Mouse (Mus musculus) hindbrain, embryonic 16.5 days (tissue): ENCODE data around the gene Cln6. TPM values are rescaled to one million over a fixed set of nuclear protein-coding genes. Genes with fewer than 3 reads are reported as not detected.

Experiments used
- ATAC-seq: fragments of 200-750 bp; cut with Nextera tagmentation; 2 replicates; pipeline ENCODE4 v1.8.0; 2017; ENCODE audit warnings: moderate TSS enrichment, moderate library complexity
- H3K27ac ChIP-seq: fragments of 300-500 bp; sonication (generic); 2 replicates; pipeline ENCODE4 v1.5.1; 2014; ENCODE audit warnings: low read depth, mild to moderate bottlenecking, control low read depth, low read length, moderate library complexity
- H3K27me3 ChIP-seq: fragments of 300-500 bp; sonication (generic); replicated peaks from 2 replicates; pipeline ENCODE4 v1.6.1; 2014; ENCODE audit warnings: low read length; ENCODE audit not compliant: control insufficient read depth, insufficient read depth
- H3K36me3 ChIP-seq: fragments of 300-500 bp; sonication (generic); 2 replicates; pipeline ENCODE4 v1.6.1; 2014; ENCODE audit warnings: mild to moderate bottlenecking, low read length, moderate library complexity, mixed read lengths; ENCODE audit not compliant: control insufficient read depth, insufficient read depth
- H3K4me1 ChIP-seq: fragments of 300-500 bp; sonication (generic); 2 replicates; pipeline ENCODE4 v1.6.1; 2014; ENCODE audit warnings: low read depth, low read length; ENCODE audit not compliant: control insufficient read depth, insufficient read depth
- H3K4me2 ChIP-seq: fragments of 300-500 bp; sonication (generic); 2 replicates; pipeline ENCODE4 v1.6.1; 2014; ENCODE audit warnings: mild to moderate bottlenecking, low read length, control low read depth, moderate library complexity
- H3K4me3 ChIP-seq: fragments of 300-500 bp; sonication (generic); 2 replicates; pipeline ENCODE4 v1.5.1; 2014; ENCODE audit warnings: mild to moderate bottlenecking, low read length, control low read depth, moderate library complexity
- H3K9ac ChIP-seq: fragments of 300-500 bp; sonication (generic); 2 replicates; pipeline ENCODE4 v1.6.1; 2014; ENCODE audit warnings: low read depth, mild to moderate bottlenecking, control low read depth, low read length, moderate library complexity
- H3K9me3 ChIP-seq: fragments of 300-500 bp; sonication (generic); 2 replicates; pipeline ENCODE4 v1.6.1; 2014; ENCODE audit warnings: mild to moderate bottlenecking, low read length, moderate library complexity; ENCODE audit not compliant: control insufficient read depth
- WGBS: fragments of 180-500 bp; shearing (Covaris S2); extraction: QIAGEN DNeasy Blood & Tissue Kit; methylation state at CpG from one replicate; pipeline ENCODE4 v1.1.7; 2014; 5-methylcytosine and 5-hydroxymethylcytosine counted together
- polyA plus RNA-seq: library from polyadenylated mRNA; unstranded; fragments of >200 nt; fragmentation: Nextera tagmentation; extraction: Ambion mirVana; gene quantifications from 2 replicates; pipeline ENCODE4 v1.2.1, GENCODE M21; 2015

The Cln6 gene
- polyA plus RNA-seq, 1 experiment from 2014 or later: 6.7 TPM

- Histone ChIP-seq H3K4me2 (0 out of 2 replicates have a peak overlapping the region, but pooled peaks have one; percentile 5), H3K36me3 (no peaks in the 10 kb centered on the region), H3K4me1 (peaks cover 15% of the 10 kb centered on the region), H3K9ac (no peak overlapping the region), H3K4me3 (no peak overlapping the region), H3K9me3 (no peaks in the 10 kb centered on the region), H3K27ac (no peak overlapping the region), H3K27me3 (no peaks in the 10 kb centered on the region)
- ATAC-seq: no peak
- whole genome bisulfite sequencing: 10% methylated on average over 7 of the region's 7 CpGs
Observed at GRCm38 (mm10) chr9:62826456-62826855, 12.1 kb upstream of the Cln6 start.

DNA sequence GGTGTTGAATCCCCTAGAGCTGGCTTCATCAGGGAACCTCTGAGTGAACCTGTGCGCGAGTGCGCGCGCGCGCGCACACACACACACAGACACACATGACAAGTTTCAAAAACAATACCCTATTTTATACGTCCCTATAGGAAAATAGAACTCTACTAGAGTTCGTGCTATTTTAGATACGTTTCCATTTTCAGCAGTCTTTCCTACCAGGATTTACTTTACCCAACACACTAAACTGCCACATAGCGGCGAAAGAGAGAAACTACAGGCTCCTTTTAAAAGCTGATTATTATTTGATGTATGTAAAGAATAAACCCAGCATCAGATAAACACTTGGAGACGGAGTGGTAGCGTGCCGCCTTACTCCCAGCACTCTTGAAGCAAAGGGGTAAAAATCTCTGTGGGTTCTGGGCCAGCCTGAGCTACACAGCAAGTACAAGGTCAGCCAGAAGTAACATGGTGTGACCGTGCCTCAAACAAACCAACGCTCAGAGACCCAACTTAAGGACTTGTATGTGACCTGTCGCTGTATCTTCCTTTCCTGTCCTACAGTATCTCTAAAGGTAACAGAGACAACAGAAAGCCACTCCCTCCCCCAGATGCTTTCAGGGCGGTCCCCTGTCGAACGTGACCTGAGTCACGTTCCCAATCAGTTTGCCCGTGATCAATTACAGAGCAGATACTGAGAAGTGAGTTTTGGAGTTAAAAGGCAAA lies 10.5 kb upstream of the Cln6 start:
- Histone ChIP-seq H3K36me3 (no peaks in the 10 kb centered on the region), H3K9me3 (no peaks in the 10 kb centered on the region), H3K9ac (peak overlapping the region; percentile 22), H3K4me3 (peak overlapping the region; percentile 45), H3K4me1 (peaks cover 15% of the 10 kb centered on the region), H3K27me3 (no peaks in the 10 kb centered on the region), H3K27ac (peak overlapping the region; percentile 72), H3K4me2 (peak overlapping the region; percentile 59)
- WGBS: 4% methylated on average over 24 of the region's 24 CpGs
- ATAC-seq: 0 out of 2 replicates have a peak, but pooled peaks have one; percentile 1

DNA sequence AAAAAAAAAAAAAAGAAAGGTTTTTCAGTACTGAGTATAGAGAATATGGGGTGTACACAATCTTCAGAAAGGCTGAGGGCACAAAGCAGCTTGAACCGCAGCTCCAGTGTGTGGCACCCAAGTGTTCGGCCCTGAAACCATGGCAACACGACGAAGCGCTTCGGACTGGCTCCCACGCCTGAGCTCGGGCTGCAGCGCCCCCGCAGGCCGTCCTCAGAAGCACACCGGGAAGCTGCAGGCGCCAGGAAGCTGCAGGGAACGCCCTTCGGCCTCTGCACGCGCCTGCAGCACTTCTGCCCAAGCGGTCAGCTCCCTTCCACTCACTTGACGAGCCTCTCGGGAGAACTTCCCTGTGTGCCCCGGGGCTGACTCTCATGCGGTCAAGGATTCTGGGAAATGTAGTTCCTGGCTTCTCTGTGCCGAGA lies 9.9 kb upstream of the Cln6 start:
- peak overlapping the region; percentile 38 for H3K9ac ChIP-seq
- peak; percentile 94 for ATAC-seq
- H3K27me3 ChIP-seq: no peaks in the 10 kb centered on the region
- no peaks in the 10 kb centered on the region for H3K36me3 ChIP-seq
- H3K4me1 ChIP-seq: peaks cover 15% of the 10 kb centered on the region
- no peaks in the 10 kb centered on the region for H3K9me3 ChIP-seq
- WGBS: 0% methylated on average over 23 of the region's 23 CpGs
- H3K27ac ChIP-seq: peak overlapping the region; percentile 72
- H3K4me3 ChIP-seq: peak overlapping the region; percentile 45
- H3K4me2 ChIP-seq: peak overlapping the region; percentile 59

GRCm38 (mm10) chr9:62829877-62830276 lies 8.7 kb upstream of the Cln6 start:
- no peak overlapping the region for H3K9ac ChIP-seq
- H3K36me3 ChIP-seq: no peaks in the 10 kb centered on the region
- no peak overlapping the region for H3K4me2 ChIP-seq
- H3K27ac ChIP-seq: no peak overlapping the region
- H3K9me3 ChIP-seq: no peaks in the 10 kb centered on the region
- no peak overlapping the region for H3K4me3 ChIP-seq
- no peak for ATAC-seq
- H3K4me1 ChIP-seq: peaks cover 15% of the 10 kb centered on the region
- 83% methylated on average over 6 of the region's 6 CpGs for WGBS
- H3K27me3 ChIP-seq: no peaks in the 10 kb centered on the region

DNA sequence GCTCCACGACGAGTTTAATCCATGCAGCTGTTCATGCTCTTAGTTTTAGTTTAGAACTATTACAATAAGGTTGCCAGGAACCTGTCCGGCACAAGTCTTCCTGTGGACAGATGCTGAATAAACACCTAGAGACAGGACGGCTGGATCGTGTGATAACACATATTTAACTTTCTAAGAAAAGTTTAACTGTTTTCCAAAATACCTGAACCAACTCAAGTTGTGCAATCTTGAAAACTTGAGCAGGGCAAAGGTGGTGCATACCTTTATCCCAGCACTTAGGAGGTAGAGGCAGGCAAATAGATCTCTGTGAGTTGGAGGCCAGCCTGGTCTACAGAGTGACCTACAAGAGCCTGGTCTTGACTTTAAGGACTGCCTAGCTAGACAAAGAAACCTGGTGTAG lies 3.7 kb upstream of the Cln6 start:
- Histone ChIP-seq H3K4me2 (no peak overlapping the region), H3K27ac (no peak overlapping the region), H3K4me3 (no peak overlapping the region), H3K4me1 (peaks cover 11% of the 10 kb centered on the region), H3K9me3 (no peaks in the 10 kb centered on the region), H3K9ac (no peak overlapping the region), H3K36me3 (no peaks in the 10 kb centered on the region), H3K27me3 (no peaks in the 10 kb centered on the region)
- 87% methylated on average over 5 of the region's 5 CpGs for WGBS
- no peak for ATAC-seq

DNA sequence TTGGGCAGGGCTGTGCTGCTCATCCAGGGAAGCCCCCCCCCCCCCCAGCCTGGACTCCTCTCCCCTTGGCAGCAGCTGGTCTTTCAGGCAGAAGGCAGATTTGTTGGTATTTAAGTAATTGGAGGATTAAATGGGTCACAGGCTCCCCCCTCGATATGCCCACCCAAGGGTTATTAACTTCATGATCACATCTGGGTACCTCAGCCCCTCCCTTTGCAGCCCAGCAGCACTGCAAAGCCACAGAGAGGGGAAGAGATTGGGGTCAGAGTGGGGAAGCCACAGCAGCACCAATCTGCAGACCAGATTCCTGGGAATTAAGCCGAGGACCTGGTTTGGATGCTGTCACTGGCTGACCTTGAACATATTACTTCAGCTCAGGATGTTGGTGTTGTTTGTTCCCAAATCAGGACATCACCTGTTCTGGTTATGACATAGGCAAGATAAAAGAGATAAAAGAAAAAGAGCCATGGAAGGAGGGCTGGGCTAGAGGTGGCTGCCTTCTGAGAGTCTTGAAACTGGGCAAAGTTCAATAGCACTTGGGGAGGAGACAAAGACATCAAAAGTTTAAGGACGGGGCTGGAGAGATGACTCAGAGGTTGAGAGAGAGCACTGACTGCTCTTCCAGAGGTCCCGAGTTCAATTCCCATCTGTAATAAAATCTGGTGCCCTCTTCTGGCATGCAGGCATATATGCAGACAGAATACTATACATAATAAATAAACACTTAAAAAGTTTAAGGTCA lies 2.7 kb upstream of the Cln6 start:
- no peak overlapping the region for H3K9ac ChIP-seq
- ATAC-seq: no peak
- H3K36me3 ChIP-seq: no peaks in the 10 kb centered on the region
- no peak overlapping the region for H3K4me2 ChIP-seq
- WGBS: 36% methylated on average over 4 of the region's 4 CpGs
- H3K27ac ChIP-seq: no peak overlapping the region
- no peaks in the 10 kb centered on the region for H3K27me3 ChIP-seq
- peaks cover 11% of the 10 kb centered on the region for H3K4me1 ChIP-seq
- H3K9me3 ChIP-seq: no peaks in the 10 kb centered on the region
- no peak overlapping the region for H3K4me3 ChIP-seq

- Histone ChIP-seq H3K4me2 (no peak overlapping the region), H3K9ac (no peak overlapping the region), H3K36me3 (no peaks in the 10 kb centered on the region), H3K9me3 (no peaks in the 10 kb centered on the region), H3K27me3 (no peaks in the 10 kb centered on the region), H3K4me1 (peaks cover 11% of the 10 kb centered on the region), H3K4me3 (no peak overlapping the region), H3K27ac (no peak overlapping the region)
- 63% methylated on average over 3 of the region's 3 CpGs for WGBS
- ATAC-seq: no peak
Observed at GRCm38 (mm10) chr9:62837611-62838010, 974 bp upstream of the Cln6 start.

- H3K9ac ChIP-seq: peak overlapping the region; percentile 66
- peak overlapping the region; percentile 47 for H3K4me3 ChIP-seq
- 23% methylated on average over 8 of the region's 8 CpGs for WGBS
- H3K9me3 ChIP-seq: no peaks in the 10 kb centered on the region
- H3K27ac ChIP-seq: peak overlapping the region; percentile 59; the same call in 1 of the 2 replicates
- ATAC-seq: peak; percentile 35
- H3K4me2 ChIP-seq: peak overlapping the region; percentile 82
- H3K27me3 ChIP-seq: no peaks in the 10 kb centered on the region
- peaks cover 11% of the 10 kb centered on the region for H3K4me1 ChIP-seq
- no peaks in the 10 kb centered on the region for H3K36me3 ChIP-seq
Observed at GRCm38 (mm10) chr9:62838146-62838505, 459 bp upstream of the Cln6 start.

GRCm38 (mm10) chr9:62839172-62839770 lies 686 bp downstream of the Cln6 start:
- peak overlapping the region; percentile 66 for H3K9ac ChIP-seq
- peak overlapping the region; percentile 59; the same call in 1 of the 2 replicates for H3K27ac ChIP-seq
- H3K27me3 ChIP-seq: no peaks in the 10 kb centered on the region
- 17% methylated on average over 14 of the region's 14 CpGs for WGBS
- peak; percentile 32 for ATAC-seq
- no peaks in the 10 kb centered on the region for H3K9me3 ChIP-seq
- peak overlapping the region; percentile 47 for H3K4me3 ChIP-seq
- peaks cover 11% of the 10 kb centered on the region for H3K4me1 ChIP-seq
- H3K4me2 ChIP-seq: peak overlapping the region; percentile 82
- H3K36me3 ChIP-seq: no peaks in the 10 kb centered on the region
